Mouse (Mus musculus) kidney, postnatal 36 days (tissue): Measurements from ENCODE around the gene Vwc2l.

ENCODE experiments used
- DNase-seq, 2 experiments: peaks; one replicate each; pipeline ENCODE4 v3.0.0; 2021 to 2022; ENCODE audit warnings: mixed read lengths in 2 of 2

The Vwc2l gene

DNA sequence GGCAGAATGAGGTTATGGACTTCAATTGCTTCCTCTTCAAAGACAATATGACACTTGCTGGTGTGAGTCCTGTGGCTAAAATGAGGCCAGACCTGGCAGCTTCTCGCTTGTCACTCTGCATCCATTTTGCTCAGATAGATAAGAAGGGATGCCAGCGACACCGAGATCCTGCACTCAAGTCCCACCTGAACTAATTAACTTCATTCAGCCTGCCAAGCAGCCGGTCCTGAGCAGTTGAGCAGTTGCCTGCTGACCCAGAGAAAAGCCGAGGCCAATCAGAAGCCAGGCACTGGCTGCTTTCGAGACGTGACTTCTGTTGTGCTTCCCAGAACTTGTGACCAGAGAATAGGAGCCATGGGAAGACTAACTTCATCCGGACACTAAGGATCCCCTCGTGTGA is 187.6 kb downstream of the Vwc2l start:
- no peak for DNase-seq

- DNase-seq: no peak
Measured at GRCm38 (mm10) chr1:70918173-70919036, 192.9 kb downstream of the Vwc2l start.

GRCm38 (mm10) chr1:70933016-70933415 is 207.5 kb downstream of the Vwc2l start:
- DNase-seq: no peak
